Mouse (Mus musculus) kidney, adult 2 months (tissue): ENCODE measurements around the gene Fnbp1l. TPM values are rescaled to one million over a fixed set of nuclear protein-coding genes. Genes with fewer than 3 reads are reported as not detected.
A peak's percentile ranks its signal among the peaks of the same experiment; 100 is the strongest.

Experiments used
- DNase-seq: peaks from one replicate; pipeline ENCODE4 v3.0.0; 2021
- H3K27ac ChIP-seq: fragments of 200-500 bp; 2 replicates; pipeline ENCODE4 v1.5.1; 2012; ENCODE audit warnings: low read depth, low read length, control low read depth, inconsistent platforms; ENCODE audit not compliant: insufficient read depth
- H3K27me3 ChIP-seq: fragments of 200-500 bp; replicated peaks from 2 replicates; pipeline ENCODE4 v1.6.1; 2012; ENCODE audit warnings: mild to moderate bottlenecking, moderate library complexity, low read length, inconsistent platforms; ENCODE audit not compliant: control insufficient read depth, insufficient read depth
- H3K36me3 ChIP-seq: fragments of 200-500 bp; 2 replicates; pipeline ENCODE4 v1.6.1; 2012; ENCODE audit warnings: mild to moderate bottlenecking, moderate library complexity, low read length, inconsistent platforms; ENCODE audit not compliant: control insufficient read depth, insufficient read depth
- H3K4me1 ChIP-seq: fragments of 200-500 bp; 2 replicates; pipeline ENCODE4 v1.6.1; 2011; ENCODE audit warnings: low read length; ENCODE audit not compliant: control insufficient read depth, insufficient read depth
- H3K4me3 ChIP-seq: fragments of 200-500 bp; 2 replicates; pipeline ENCODE4 v1.5.1; 2011; ENCODE audit warnings: mild to moderate bottlenecking, low read depth, low read length, control low read depth; ENCODE audit not compliant: insufficient read depth
- CTCF ChIP-seq: fragments of 200-500 bp; conservative IDR thresholded peaks from 2 replicates; pipeline ENCODE4 v1.5.1; 2011; ENCODE audit warnings: low read depth, mild to moderate bottlenecking, control low read depth, low read length, moderate library complexity, mixed read lengths; ENCODE audit not compliant: insufficient read depth, insufficient read length
- POLR2A ChIP-seq: fragments of 200-500 bp; IDR thresholded peaks from one replicate; pipeline ENCODE4 v1.6.1; 2011; ENCODE audit warnings: low read depth, low read length, control low read depth
- WGBS: fragments of 180-500 bp; shearing (Covaris S2); methylation state at CpG from one replicate; pipeline ENCODE4 v1.1.7; 2018; 5-methylcytosine and 5-hydroxymethylcytosine counted together
- polyA plus RNA-seq: library from polyadenylated mRNA; depleted of rRNA; stranded (reverse); fragments of >200 nt; gene quantifications from 2 replicates; pipeline ENCODE4 v1.2.3, GENCODE M21; 2012

Gene Fnbp1l
- polyA plus RNA-seq, 1 experiment = 23.0 TPM

DNA sequence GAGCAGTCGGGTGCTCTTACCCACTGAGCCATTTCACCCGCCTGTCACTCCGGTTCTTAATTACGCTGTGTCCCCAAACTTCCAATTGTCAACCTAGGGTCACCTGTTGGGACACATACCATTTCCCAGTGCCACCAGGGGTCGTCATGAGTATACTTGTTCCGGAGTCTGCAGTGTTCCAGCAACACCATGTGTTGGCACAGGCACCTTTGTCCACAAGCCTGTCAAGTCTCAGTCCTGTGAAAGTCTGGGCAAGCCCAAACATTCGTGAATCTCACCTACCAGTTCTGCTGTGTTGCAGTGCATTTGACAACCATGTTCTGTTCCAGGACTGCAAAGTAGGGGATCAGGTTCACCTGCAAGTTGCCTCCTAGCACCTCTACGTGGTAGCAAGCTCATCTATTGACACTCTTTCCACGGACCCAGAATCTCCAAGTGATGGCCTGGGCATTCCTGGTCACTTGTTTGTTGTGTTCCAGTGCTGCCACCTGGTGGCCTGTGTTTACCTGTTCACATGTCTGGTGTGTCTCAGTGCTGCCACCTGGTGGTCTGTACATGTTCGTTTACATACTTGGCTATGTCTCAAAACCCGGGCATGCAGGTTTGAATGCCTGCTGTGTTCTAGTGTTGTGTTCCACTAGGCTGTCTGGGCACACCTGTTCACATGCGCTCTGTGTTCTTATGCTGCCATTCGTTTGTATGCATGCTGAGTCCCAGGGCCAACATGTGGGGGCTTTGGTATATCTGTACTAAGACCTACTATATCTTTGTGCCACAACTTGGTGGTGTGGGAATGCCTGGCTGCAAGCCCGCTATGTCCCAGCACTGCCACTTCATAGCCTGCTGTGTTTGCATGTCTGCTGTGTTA is 19.0 kb upstream of the Fnbp1l start:
- TF ChIP-seq POLR2A (no peak), CTCF (peak; percentile 100; the same call in 1 of the 2 replicates)
- Histone ChIP-seq H3K36me3 (no peaks in the 10 kb centered on the region), H3K27me3 (no peaks in the 10 kb centered on the region), H3K4me3 (no peak overlapping the region), H3K4me1 (peaks cover 15% of the 10 kb centered on the region; the same call in 1 of the 2 replicates), H3K27ac (no peak overlapping the region)
- peak; percentile 98 for DNase-seq
- 30% methylated on average over 14 of the region's 14 CpGs for WGBS

DNA sequence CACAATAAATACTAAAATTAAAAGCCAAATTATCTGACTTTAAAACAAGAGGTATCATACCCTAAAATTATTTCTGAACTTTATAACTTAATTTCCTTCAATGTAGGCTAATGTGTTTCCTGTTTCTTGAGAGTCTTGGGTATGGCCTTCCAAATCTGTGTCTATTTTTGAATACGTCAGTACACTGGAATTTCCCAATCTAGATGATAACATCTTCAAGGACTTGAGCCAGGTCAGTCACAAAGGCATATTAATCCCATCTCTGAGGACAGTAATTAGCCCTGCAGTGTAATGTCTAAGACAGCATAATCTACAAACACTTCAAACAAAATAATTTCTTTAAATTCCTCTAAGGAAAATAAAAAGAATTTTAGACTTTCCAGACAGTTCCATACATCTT is 17.8 kb upstream of the Fnbp1l start:
- TF ChIP-seq CTCF (no peak), POLR2A (no peak)
- no peak overlapping the region for H3K27ac ChIP-seq
- peak; percentile 56 for DNase-seq
- no peaks in the 10 kb centered on the region for H3K36me3 ChIP-seq
- H3K4me1 ChIP-seq = peaks cover 15% of the 10 kb centered on the region; the same call in 1 of the 2 replicates
- WGBS = 58% methylated on average over 1 of the region's 1 CpGs
- no peak overlapping the region for H3K4me3 ChIP-seq
- no peaks in the 10 kb centered on the region for H3K27me3 ChIP-seq

DNA sequence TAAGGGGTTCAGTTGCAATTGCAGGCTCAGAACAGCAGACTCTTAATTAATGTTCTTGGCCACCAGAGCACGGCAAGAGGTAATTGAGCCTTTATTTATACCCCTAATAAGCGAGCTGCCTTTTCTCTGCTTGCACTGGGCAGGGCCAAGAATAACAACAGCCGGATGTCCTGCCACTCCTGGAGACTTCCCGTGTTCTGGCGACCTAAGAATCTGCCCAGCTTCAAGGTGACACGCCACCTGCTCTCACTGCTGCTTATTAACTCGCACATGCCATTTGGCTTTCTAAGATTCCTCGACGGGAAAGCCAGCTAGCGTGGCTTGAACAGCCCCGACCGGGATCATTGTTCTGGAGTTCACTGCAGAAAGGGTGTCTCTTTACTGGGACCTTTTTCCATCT is 15.7 kb upstream of the Fnbp1l start:
- WGBS = 7% methylated on average over 12 of the region's 12 CpGs
- H3K4me3 ChIP-seq = no peak overlapping the region

DNA sequence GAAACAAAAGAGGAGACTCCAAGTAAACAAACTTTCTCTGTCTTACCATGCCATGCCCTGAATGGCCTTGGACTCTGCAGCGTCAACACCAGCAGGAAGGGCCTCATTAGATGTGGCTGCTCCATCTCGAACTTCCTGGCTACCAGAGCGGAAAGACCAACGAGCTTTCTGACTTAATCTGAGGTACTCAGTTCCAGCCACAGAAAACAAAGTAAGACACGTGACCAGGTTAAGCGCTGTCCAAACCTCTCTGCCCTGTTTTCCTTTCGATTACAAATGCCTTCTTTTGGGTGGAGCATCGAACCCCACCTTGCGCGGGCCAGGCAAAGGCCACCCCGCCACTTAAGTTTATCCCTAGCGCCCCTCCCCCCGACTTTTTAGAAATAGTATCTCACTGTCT is 10.1 kb upstream of the Fnbp1l start:
- Histone ChIP-seq H3K4me1 (peaks cover 24% of the 10 kb centered on the region), H3K36me3 (no peaks in the 10 kb centered on the region), H3K4me3 (peak overlapping the region; percentile 30; the same call in 1 of the 2 replicates), H3K27me3 (no peaks in the 10 kb centered on the region), H3K27ac (peak overlapping the region; percentile 85)
- DNase-seq = peak; percentile 88
- TF ChIP-seq POLR2A (no peak), CTCF (no peak)
- WGBS = 12% methylated on average over 13 of the region's 13 CpGs

More for the DNA sequence above, 15.7 kb upstream of the Fnbp1l start:
- no peaks in the 10 kb centered on the region for H3K27me3 ChIP-seq
- H3K27ac ChIP-seq = peak overlapping the region; percentile 17
- H3K4me1 ChIP-seq = peaks cover 15% of the 10 kb centered on the region; the same call in 1 of the 2 replicates
- TF ChIP-seq POLR2A (no peak), CTCF (no peak)
- H3K36me3 ChIP-seq = no peaks in the 10 kb centered on the region
- peak; percentile 85 for DNase-seq

DNA sequence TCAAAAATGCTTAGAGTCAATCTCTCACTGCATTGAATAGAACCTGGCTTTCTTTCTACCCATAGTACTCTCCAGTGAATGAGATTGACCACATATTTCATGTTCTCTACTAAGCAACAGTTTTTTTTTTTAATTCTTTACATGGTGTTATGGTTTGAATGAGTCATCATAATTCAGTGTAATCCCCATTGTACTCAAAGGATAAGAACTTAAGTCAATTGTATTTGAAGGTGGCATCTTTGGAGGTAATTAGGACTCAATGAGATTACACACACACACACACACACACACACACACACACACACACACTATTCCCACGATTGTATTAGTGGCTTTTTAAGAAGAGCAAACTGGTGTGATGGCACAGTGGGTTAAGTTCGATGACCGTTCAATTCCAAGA is 9.4 kb upstream of the Fnbp1l start:
- Histone ChIP-seq H3K4me1 (peaks cover 27% of the 10 kb centered on the region), H3K27ac (peak overlapping the region; percentile 85), H3K36me3 (no peaks in the 10 kb centered on the region), H3K27me3 (no peaks in the 10 kb centered on the region), H3K4me3 (no peak overlapping the region)
- DNase-seq = no peak
- WGBS = 31% methylated on average over 3 of the region's 3 CpGs
- TF ChIP-seq CTCF (no peak), POLR2A (no peak)

DNA sequence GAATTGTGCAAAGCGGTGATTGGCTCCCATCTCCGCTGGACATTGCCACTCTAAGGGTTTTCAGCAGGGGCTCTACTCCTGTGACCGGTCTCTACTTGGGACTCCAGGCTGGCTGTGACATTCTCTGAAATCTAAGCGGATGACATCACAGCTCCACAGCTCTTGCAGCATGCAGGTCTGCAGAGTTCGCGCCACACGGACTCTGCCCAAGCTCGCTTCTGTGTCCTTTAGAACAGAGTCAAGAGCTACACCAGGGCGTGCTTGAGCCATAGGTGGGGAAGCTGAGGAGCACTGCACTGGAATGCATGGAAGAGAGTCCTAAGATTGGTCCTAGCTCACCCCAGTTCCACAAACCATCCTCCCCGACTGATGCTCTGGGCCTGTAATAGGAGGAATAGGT is 9.0 kb upstream of the Fnbp1l start:
- Histone ChIP-seq H3K27me3 (no peaks in the 10 kb centered on the region), H3K4me3 (no peak overlapping the region), H3K4me1 (peaks cover 30% of the 10 kb centered on the region), H3K36me3 (no peaks in the 10 kb centered on the region), H3K27ac (peak overlapping the region; percentile 52; the same call in 1 of the 2 replicates)
- DNase-seq = no peak
- no peak for TF ChIP-seq CTCF
- TF ChIP-seq POLR2A = no peak
- whole genome bisulfite sequencing = 91% methylated on average over 10 of the region's 10 CpGs

DNA sequence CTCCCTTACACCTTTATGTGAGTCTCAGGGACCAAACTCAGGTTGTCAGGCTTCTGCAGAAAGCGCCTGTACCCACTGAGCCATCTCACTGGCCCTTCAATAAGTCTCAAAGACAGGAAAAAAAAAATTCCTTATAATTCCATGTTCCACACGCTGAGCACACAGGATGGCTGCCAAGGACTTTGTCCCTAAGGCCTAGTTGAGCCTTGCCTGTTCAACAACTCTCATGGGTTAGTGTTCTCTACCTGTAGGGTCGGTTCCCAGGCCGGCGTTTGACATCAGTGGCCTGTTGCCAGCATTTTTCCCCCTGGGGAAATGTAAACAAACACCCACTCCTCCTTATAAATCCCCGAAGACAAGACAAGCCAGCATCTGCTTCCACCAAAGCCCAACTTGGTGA is 8.3 kb upstream of the Fnbp1l start:
- TF ChIP-seq POLR2A (no peak), CTCF (no peak)
- Histone ChIP-seq H3K36me3 (no peaks in the 10 kb centered on the region), H3K4me1 (peaks cover 30% of the 10 kb centered on the region), H3K27me3 (no peaks in the 10 kb centered on the region), H3K4me3 (no peak overlapping the region), H3K27ac (0 out of 2 replicates have a peak overlapping the region, but pooled peaks have one; percentile 19)
- DNase-seq = peak; percentile 77
- WGBS = 47% methylated on average over 6 of the region's 6 CpGs
